Mouse (Mus musculus): ENCODE measurements around the gene Zfp804b. TPM values are rescaled to one million over a fixed set of nuclear protein-coding genes. Genes with fewer than 3 reads are reported as not detected.

Gene Zfp804b
- polyA plus RNA-seq, 2 experiments, result 0.16 to 0.36 TPM

GRCm38 (mm10) chr5:7302969-7303368, 41.6 kb downstream of the Zfp804b start:
- TF ChIP-seq POLR2A (IDR thresholded peaks at IDR 0.05; ENCODE audit: borderline replicate concordance, extremely low read depth, insufficient read depth, insufficient read length), result no peak
- Histone ChIP-seq H3K27me3 (ENCODE audit: control insufficient read depth, insufficient read depth, low read length) (no peaks in the 10 kb centered on the region), H3K4me3 (replicated peaks; ENCODE audit: low read length) (no peak overlapping the region), H3K27ac (replicated peaks; ENCODE audit: low read depth, low read length) (no peak overlapping the region), H3K4me1 (ENCODE audit: control insufficient read depth, insufficient read depth, low read length) (no peaks in the 10 kb centered on the region), H3K9me3 (ENCODE audit: control insufficient read depth, low read length) (no peaks in the 10 kb centered on the region), H3K36me3 (ENCODE audit: control insufficient read depth, insufficient read depth, low read length) (no peaks in the 10 kb centered on the region), H3K9ac (ENCODE audit: low read depth, low read length, severe bottlenecking) (no peak overlapping the region), H3K4me2 (replicated peaks; ENCODE audit: low read depth, low read length, severe bottlenecking) (no peak overlapping the region)
- no peak for DNase-seq (ENCODE audit: low spot score)
- WGBS, result 61% methylated on average over 1 of the region's 1 CpGs
- ATAC-seq (ENCODE audit: low FRiP score, low read depth), result no peak

DNA sequence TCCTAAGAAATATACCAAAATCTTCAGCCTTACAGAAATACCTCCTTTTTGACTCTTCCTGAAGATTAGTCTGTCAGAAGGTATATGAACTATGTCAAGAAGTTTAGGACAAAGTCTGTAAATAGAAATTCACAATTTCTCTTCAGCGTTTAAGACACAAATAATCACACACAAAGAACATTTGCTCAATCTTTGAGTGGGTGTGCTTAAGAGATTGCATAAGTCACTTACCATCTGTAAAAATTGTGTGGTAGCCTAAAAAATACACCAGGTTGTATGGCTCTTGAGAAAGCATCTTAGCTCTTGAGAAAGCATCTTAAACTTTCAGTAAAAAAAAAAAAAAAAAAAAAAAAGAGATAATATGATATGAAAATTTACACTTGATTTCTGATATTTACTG, 60.2 kb downstream of the Zfp804b start:
- DNase-seq (ENCODE audit: low spot score), result no peak
- Histone ChIP-seq H3K9me3 (ENCODE audit: control insufficient read depth, low read length) (no peaks in the 10 kb centered on the region), H3K9ac (ENCODE audit: low read depth, low read length, severe bottlenecking) (no peak overlapping the region), H3K4me2 (replicated peaks; ENCODE audit: low read depth, low read length, severe bottlenecking) (no peak overlapping the region), H3K27ac (replicated peaks; ENCODE audit: low read depth, low read length) (no peak overlapping the region), H3K36me3 (ENCODE audit: control insufficient read depth, insufficient read depth, low read length) (no peaks in the 10 kb centered on the region), H3K4me3 (replicated peaks; ENCODE audit: low read length) (no peak overlapping the region), H3K4me1 (ENCODE audit: control insufficient read depth, insufficient read depth, low read length) (no peaks in the 10 kb centered on the region), H3K27me3 (ENCODE audit: control insufficient read depth, insufficient read depth, low read length) (no peaks in the 10 kb centered on the region)
- no peak for TF ChIP-seq POLR2A (IDR thresholded peaks at IDR 0.05; ENCODE audit: borderline replicate concordance, extremely low read depth, insufficient read depth, insufficient read length)
- no peak for ATAC-seq (ENCODE audit: low FRiP score, low read depth)
- 91% methylated on average over 1 of the region's 1 CpGs for WGBS

DNA sequence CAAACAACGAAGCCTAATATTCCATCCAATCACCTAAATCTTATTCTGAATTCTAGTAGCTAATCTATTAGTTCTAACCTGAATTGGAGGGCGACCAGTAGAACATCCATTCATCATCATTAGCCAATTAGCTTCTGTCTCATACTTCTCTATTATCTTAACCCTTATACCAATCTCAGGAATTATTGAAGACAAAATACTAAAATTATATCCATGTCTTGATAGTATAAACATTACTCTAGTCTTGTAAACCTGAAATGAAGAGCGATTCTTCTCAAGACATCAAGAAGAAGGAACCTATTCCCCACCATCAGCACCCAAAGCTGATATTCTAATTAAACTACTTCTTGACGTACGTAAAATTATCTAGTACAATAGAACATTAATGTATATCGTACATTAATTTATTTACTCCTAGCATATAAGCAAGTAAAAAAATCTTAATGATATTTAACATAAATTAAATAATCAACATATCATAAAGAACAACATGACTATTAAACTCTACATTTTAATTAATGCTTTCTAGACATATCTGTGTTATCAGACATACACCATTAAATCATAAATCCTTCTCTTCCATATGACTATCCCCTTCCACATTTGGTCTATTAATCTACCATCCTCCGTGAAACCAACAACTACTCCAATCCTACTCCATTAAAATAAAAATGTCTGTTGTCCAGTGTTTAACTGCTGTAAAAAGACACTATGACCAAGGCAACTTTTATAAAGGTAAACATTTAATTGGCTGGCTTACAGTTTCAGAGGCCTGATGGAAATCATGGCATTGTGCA, 67.7 kb downstream of the Zfp804b start:
- no peaks in the 10 kb centered on the region for H3K36me3 ChIP-seq (ENCODE audit: control insufficient read depth, insufficient read depth, low read length)
- no peak for DNase-seq (ENCODE audit: low spot score)
- H3K9ac ChIP-seq (ENCODE audit: low read depth, low read length, severe bottlenecking), result no peak overlapping the region
- ATAC-seq (ENCODE audit: low FRiP score, low read depth), result no peak
- no peaks in the 10 kb centered on the region for H3K9me3 ChIP-seq (ENCODE audit: control insufficient read depth, low read length)
- WGBS, result 88% methylated on average over 7 of the region's 7 CpGs
- H3K4me2 ChIP-seq (replicated peaks; ENCODE audit: low read depth, low read length, severe bottlenecking), result no peak overlapping the region
- no peak overlapping the region for H3K27ac ChIP-seq (replicated peaks; ENCODE audit: low read depth, low read length)
- no peak overlapping the region for H3K4me3 ChIP-seq (replicated peaks; ENCODE audit: low read length)
- no peaks in the 10 kb centered on the region for H3K27me3 ChIP-seq (ENCODE audit: control insufficient read depth, insufficient read depth, low read length)
- TF ChIP-seq POLR2A (IDR thresholded peaks at IDR 0.05; ENCODE audit: borderline replicate concordance, extremely low read depth, insufficient read depth, insufficient read length), result no peak
- no peaks in the 10 kb centered on the region for H3K4me1 ChIP-seq (ENCODE audit: control insufficient read depth, insufficient read depth, low read length)

DNA sequence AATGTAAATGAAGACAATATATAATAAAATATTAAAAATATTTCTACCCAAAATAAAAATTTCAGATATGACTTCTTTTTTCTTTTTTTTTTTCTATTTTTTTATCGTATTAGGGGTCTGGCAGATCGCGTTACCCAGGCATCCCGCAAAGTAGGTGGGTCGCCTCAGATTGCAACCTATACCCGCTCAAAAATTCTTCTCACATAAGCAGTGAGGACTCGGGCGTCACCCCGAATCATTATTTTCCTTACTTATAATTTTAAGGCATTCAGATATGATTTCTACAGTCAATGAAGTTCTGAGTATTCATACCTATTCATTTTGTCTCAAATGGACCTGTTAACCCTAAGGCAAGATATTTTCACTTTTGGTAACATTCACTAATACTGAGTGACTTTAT, 167.0 kb downstream of the Zfp804b start:
- no peak for ATAC-seq (ENCODE audit: low FRiP score, low read depth)

GRCm38 (mm10) chr5:7139658-7140057, 204.9 kb downstream of the Zfp804b start:
- no peaks in the 10 kb centered on the region for H3K4me1 ChIP-seq (ENCODE audit: control insufficient read depth, insufficient read depth, low read length)
- no peaks in the 10 kb centered on the region for H3K9me3 ChIP-seq (ENCODE audit: control insufficient read depth, low read length)
- ATAC-seq (ENCODE audit: low FRiP score, low read depth), result no peak
- H3K4me3 ChIP-seq (replicated peaks; ENCODE audit: low read length), result no peak overlapping the region
- H3K36me3 ChIP-seq (ENCODE audit: control insufficient read depth, insufficient read depth, low read length), result no peaks in the 10 kb centered on the region
- no peak for TF ChIP-seq POLR2A (IDR thresholded peaks at IDR 0.05; ENCODE audit: borderline replicate concordance, extremely low read depth, insufficient read depth, insufficient read length)
- no peak overlapping the region for H3K9ac ChIP-seq (ENCODE audit: low read depth, low read length, severe bottlenecking)
- no peak for DNase-seq (ENCODE audit: low spot score)
- H3K27me3 ChIP-seq (ENCODE audit: control insufficient read depth, insufficient read depth, low read length), result no peaks in the 10 kb centered on the region
- no peak overlapping the region for H3K27ac ChIP-seq (replicated peaks; ENCODE audit: low read depth, low read length)
- WGBS, result 81% methylated on average over 3 of the region's 3 CpGs
- no peak overlapping the region for H3K4me2 ChIP-seq (replicated peaks; ENCODE audit: low read depth, low read length, severe bottlenecking)

More for the DNA sequence above, 167.0 kb downstream of the Zfp804b start:
- H3K4me2 ChIP-seq (replicated peaks; ENCODE audit: low read depth, low read length, severe bottlenecking), result no peak overlapping the region
- no peaks in the 10 kb centered on the region for H3K9me3 ChIP-seq (ENCODE audit: control insufficient read depth, low read length)
- H3K27me3 ChIP-seq (ENCODE audit: control insufficient read depth, insufficient read depth, low read length), result no peaks in the 10 kb centered on the region
- H3K4me3 ChIP-seq (replicated peaks; ENCODE audit: low read length), result no peak overlapping the region
- no peak overlapping the region for H3K9ac ChIP-seq (ENCODE audit: low read depth, low read length, severe bottlenecking)
- WGBS, result 86% methylated on average over 9 of the region's 9 CpGs
- H3K36me3 ChIP-seq (ENCODE audit: control insufficient read depth, insufficient read depth, low read length), result no peaks in the 10 kb centered on the region
- H3K4me1 ChIP-seq (ENCODE audit: control insufficient read depth, insufficient read depth, low read length), result no peaks in the 10 kb centered on the region
- no peak for TF ChIP-seq POLR2A (IDR thresholded peaks at IDR 0.05; ENCODE audit: borderline replicate concordance, extremely low read depth, insufficient read depth, insufficient read length)
- no peak for DNase-seq (ENCODE audit: low spot score)
- no peak overlapping the region for H3K27ac ChIP-seq (replicated peaks; ENCODE audit: low read depth, low read length)
